Mouse (Mus musculus): ENCODE measurements at regions not wholly inside any gene's neighbourhood (a gene's known extent, or its start where the extent isn't known, plus 50 kb on each side); places are given as distances from the start of the nearest gene placed in this dataset.
A peak's percentile ranks its signal among the peaks of the same experiment; 100 is the strongest.

GRCm38 (mm10) chr10:67731577-67731976 lies 180.9 kb downstream of the Zfp365 start:
- DNase-seq (ENCODE audit: low spot score in 2 of 2), result no peak

- DNase-seq (ENCODE audit: low spot score in 2 of 2), result peak in 1 of 2 experiments; percentile 35
These were observed 180.5 kb upstream of the Ado start for GRCm38 (mm10) chr10:67729271-67729670.

DNA sequence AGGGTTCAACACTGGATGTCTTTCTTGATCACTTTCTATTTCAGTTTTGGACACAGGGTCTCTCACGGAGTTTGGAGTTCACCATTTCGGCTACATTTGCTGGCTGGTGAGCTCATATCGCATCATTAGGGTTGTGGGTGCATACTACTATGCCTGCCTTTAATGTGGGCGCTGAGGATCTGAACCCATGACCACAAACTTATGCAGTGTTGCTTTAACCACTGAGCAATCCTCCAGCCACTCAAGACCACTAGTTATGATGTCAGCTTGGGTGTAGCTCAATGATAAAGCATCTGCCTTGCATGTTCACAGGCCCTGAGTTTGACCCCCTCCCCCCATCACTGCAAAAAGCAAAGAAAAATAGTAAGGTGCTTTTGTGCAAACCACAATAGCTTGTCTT lies 178.8 kb upstream of the Ado start:
- DNase-seq (ENCODE audit: low spot score in 2 of 2), result no peak

GRCm38 (mm10) chr10:67726796-67727195 lies 178.0 kb upstream of the Ado start:
- DNase-seq (ENCODE audit: low spot score in 2 of 2), result no peak

DNA sequence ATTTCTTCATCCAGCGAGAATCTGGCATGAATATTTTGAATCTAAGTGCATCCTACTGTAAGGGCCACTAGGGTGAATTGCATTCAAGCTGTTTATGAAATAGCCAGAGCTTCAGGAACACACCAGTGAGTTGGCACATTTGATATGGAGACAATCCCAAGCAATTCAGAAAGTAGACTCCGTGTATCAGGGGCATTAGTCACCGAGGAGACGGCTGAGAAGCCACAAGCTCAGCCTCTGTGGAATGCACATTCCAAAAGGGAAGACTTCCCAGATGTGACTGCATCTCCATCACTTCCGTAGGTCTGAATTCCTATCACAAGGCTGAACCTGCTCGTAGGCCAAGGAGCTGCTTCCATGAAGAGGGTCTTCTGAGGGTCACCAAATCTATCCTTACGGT lies 177.6 kb upstream of the Ado start:
- no peak for DNase-seq (ENCODE audit: low spot score in 2 of 2)

GRCm38 (mm10) chr10:67721787-67722186 lies 173.0 kb upstream of the Ado start:
- peak in 1 of 2 experiments; percentile 28 for DNase-seq (ENCODE audit: low spot score in 2 of 2)

GRCm38 (mm10) chr10:67717506-67717905 lies 168.8 kb upstream of the Ado start:
- no peak for DNase-seq (ENCODE audit: low spot score in 2 of 2)

- no peak for DNase-seq (ENCODE audit: low spot score in 2 of 2)
These were observed 166.3 kb upstream of the Ado start for GRCm38 (mm10) chr10:67715046-67715445.

- DNase-seq (ENCODE audit: low spot score in 2 of 2), result no peak
These were observed 164.3 kb upstream of the Ado start for GRCm38 (mm10) chr10:67713098-67713497.

DNA sequence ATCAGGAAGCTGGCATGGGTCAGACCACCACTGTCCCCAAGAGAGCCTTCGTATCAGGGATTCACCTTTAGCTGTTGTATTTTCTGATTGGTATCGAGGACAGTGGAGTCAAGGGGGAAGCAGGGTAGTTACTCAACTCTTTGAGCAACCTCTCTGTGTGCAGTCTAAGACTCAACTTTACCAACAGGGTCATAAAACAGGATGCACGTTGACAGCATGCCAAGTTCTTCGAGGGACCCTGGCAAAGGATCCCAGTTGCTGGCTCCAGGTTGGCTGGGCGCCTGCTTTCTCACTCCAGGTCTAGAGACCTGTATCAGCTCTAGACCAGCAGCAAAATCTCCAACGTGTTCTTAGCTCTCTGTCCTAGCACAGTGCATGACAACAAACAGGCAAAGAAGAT lies 163.9 kb upstream of the Ado start:
- no peak for DNase-seq (ENCODE audit: low spot score in 2 of 2)

GRCm38 (mm10) chr10:67711961-67712360 lies 163.2 kb upstream of the Ado start:
- no peak for DNase-seq (ENCODE audit: low spot score in 2 of 2)

GRCm38 (mm10) chr10:67706436-67706835 lies 157.7 kb upstream of the Ado start:
- DNase-seq (ENCODE audit: low spot score in 2 of 2), result no peak

DNA sequence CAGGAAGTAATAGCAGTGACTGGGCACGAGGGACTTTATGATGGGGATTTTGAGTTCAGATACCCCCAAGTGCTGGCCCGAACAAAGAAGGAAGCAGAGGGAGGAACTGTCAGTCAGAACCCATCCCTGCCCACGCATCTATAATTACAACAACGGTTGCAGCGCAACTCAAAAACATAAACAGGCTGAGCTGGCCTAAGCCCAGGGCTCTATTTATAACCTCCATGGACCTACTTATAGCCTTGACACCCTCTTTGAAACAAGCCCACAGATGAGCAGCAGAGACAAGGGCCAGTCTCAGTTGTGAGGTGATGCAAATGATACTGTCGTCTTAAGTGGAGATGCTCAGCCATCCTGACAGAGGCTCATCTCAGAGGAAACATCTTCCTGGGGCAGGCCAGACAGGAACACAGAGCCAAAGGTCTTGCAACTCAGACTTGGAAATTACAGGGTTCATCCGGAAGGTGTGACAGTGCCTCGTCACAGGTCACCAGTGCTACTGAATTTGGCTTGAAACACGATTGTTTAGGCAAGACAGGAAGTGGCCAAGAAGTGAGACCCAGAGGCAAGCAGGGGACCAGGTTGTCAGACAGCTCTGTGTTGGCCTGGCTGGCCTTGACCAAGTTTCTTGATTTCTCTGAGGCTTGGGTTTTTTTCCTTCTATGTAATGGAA lies 154.2 kb upstream of the Ado start:
- DNase-seq (ENCODE audit: low spot score in 2 of 2), result no peak

DNA sequence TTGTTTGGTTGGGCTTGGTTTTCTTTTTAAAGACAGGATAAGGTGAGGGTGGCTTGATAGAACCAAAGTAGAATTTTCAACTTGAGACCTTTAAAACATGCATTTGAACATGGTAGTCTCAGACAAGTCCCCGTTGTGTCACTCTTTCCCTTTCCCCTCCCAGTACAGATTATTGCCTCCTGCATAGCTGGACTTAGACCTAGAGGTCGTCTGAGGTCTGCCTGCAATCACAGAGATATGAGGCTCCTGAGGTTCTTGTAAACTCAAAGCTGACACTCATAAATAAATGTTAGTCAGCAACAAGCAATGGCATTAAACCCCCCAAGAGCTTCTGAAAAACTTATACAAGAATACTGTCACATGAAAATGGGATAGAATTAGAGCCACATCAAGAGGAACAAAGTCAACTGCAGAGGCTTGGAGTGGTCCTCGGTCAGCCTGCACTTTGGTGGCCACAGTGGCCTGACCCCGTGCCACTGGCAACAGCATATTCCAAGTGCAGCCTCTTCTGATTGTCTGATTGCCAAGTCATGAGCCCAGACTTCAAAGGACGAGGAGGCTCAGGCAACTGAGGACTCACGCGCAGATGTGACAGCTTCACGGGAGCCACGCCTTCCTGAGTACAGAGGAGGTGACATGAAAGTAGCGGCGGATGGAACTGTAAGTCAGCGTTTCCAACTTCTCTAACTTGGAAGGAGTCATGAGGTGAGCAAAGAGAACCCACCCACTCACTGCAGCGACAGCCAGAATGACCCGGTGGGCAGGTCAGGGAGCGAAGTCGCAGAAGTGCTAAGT lies 148.8 kb upstream of the Ado start:
- DNase-seq (ENCODE audit: low spot score in 2 of 2), result no peak

- DNase-seq (ENCODE audit: low spot score in 2 of 2), result no peak
These were observed 147.4 kb upstream of the Ado start for GRCm38 (mm10) chr10:67695891-67696853.

- no peak for DNase-seq (ENCODE audit: low spot score in 2 of 2)
These were observed 146.0 kb upstream of the Ado start for GRCm38 (mm10) chr10:67694751-67695150.

- DNase-seq (ENCODE audit: low spot score in 2 of 2), result no peak
These were observed 144.8 kb upstream of the Ado start for GRCm38 (mm10) chr10:67693586-67693985.

GRCm38 (mm10) chr10:67689944-67690670 lies 141.4 kb upstream of the Ado start:
- no peak for DNase-seq (ENCODE audit: low spot score in 2 of 2)

DNA sequence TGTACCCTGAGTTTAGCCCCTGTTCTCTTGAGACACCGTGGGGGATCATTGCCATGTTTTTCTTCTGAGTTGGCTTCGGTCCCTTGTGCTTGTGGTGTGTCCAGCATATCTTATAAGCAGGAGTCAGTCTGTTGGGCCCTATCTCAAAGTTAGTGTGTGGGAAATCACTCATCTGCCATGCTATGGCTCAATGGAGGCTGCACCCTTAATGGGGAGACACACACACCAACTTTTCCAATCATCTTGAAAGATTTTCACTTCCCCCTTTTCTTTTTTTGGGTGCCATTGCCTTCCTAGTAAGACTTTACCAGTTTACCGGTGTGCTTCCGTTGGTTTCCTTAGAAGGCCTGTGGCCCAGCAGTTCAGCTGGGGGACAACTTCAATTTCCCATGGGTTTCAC lies 130.6 kb upstream of the Ado start:
- DNase-seq (ENCODE audit: low spot score in 2 of 2), result no peak

DNA sequence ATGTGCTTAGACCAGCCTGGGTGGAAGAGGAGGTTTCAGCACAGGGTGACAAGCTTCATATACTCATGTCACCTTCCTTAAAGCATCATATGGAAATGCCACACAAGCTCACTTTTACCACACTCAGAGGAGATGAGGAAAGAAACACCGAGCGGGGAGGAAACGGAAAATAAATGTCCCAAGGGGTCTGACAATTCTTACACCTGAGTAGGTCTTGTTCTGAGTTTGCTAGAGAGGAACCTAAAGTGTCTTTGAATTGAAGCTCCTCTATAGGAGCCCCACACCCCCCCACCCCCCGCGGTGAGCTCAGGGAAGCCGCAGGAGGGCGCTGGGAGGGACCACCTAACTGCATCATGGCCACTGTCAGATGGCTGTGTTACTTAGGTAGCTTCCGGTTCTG lies 124.7 kb upstream of the Ado start:
- DNase-seq (ENCODE audit: low spot score in 2 of 2), result no peak

DNA sequence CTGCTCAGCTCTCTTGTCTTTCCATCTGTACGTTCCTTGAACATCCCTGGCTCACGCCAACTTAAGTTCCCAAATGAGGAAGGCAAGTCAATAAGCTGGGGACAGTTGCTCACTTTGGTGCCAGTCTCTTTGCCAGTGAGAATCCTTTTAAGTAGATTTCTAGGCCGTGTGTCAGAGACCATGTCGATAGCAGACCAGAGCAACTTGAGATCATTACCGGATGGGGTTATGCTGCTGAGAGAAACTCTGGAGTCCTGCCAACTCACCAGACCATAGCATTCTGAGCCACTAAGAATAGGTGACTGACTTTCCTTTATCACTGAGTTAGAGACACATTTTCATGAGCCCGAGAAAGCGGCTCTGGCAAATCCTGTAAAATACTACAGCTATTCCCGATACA lies 123.5 kb upstream of the Ado start:
- peak in 1 of 2 experiments; percentile 57 for DNase-seq (ENCODE audit: low spot score in 2 of 2)

- DNase-seq (ENCODE audit: low spot score in 2 of 2), result no peak
These were observed 120.3 kb upstream of the Ado start for GRCm38 (mm10) chr10:67669066-67669465.
